Mouse (Mus musculus) testis, adult 2 months (tissue): ENCODE measurements around the gene Hdhd3. TPM values are rescaled to one million over a fixed set of nuclear protein-coding genes. Genes with fewer than 3 reads are reported as not detected.

Experiments used
- H3K27ac ChIP-seq: fragments of 200-500 bp; 2 replicates; pipeline ENCODE4 v1.5.1; 2012; ENCODE audit warnings: low read depth, low read length; ENCODE audit not compliant: control insufficient read depth, insufficient read depth
- H3K27me3 ChIP-seq: fragments of 200-500 bp; 2 replicates; pipeline ENCODE4 v1.6.1; 2012; ENCODE audit warnings: mild to moderate bottlenecking, low read length, moderate library complexity; ENCODE audit not compliant: control insufficient read depth, insufficient read depth
- H3K36me3 ChIP-seq: fragments of 200-500 bp; 2 replicates; pipeline ENCODE4 v1.6.1; 2012; ENCODE audit warnings: mild to moderate bottlenecking, low read length; ENCODE audit not compliant: control insufficient read depth, insufficient read depth
- H3K4me1 ChIP-seq: fragments of 200-500 bp; 2 replicates; pipeline ENCODE4 v1.6.1; 2012; ENCODE audit warnings: low read length; ENCODE audit not compliant: control insufficient read depth, insufficient read depth
- H3K4me3 ChIP-seq: fragments of 200-500 bp; 2 replicates; pipeline ENCODE4 v1.5.1; 2012; ENCODE audit warnings: low read depth, mild to moderate bottlenecking, low read length, moderate library complexity, mixed read lengths; ENCODE audit not compliant: control insufficient read depth
- CTCF ChIP-seq: fragments of 200-500 bp; IDR thresholded peaks from 2 replicates; pipeline ENCODE4 v1.5.1; 2012; ENCODE audit warnings: low read depth, mild to moderate bottlenecking, inconsistent platforms, low read length, moderate library complexity; ENCODE audit not compliant: control insufficient read depth, insufficient read depth, insufficient replicate concordance
- POLR2A ChIP-seq: fragments of 200-500 bp; IDR thresholded peaks from 2 replicates; pipeline ENCODE4 v1.6.1; 2012; ENCODE audit warnings: low read depth, mild to moderate bottlenecking, inconsistent platforms, low read length, moderate library complexity; ENCODE audit not compliant: control insufficient read depth
- polyA plus RNA-seq: library from polyadenylated mRNA; depleted of rRNA; stranded (reverse); fragments of >200 nt; gene quantifications from 2 replicates; pipeline ENCODE4 v1.2.3, GENCODE M21; 2012; rRNA removed

The Hdhd3 gene
- polyA plus RNA-seq: 5.9 and 7.0 TPM in 2 replicates

- no peak for TF ChIP-seq CTCF
- TF ChIP-seq POLR2A: no peak
- Histone ChIP-seq H3K27ac (peak within 1 kb of the TSS; percentile 87), H3K4me1 (peaks cover 8% of the 10 kb centered on the region), H3K27me3 (no peaks in the 10 kb centered on the region), H3K4me3 (peak within 1 kb of the TSS; percentile 94), H3K36me3 (no peaks in the 10 kb centered on the region)
Observed at GRCm38 (mm10) chr4:62503374-62503970, at the start of gene Hdhd3. Gene Hdhd3, minus strand, starts transcription at chr4:62503467.

DNA sequence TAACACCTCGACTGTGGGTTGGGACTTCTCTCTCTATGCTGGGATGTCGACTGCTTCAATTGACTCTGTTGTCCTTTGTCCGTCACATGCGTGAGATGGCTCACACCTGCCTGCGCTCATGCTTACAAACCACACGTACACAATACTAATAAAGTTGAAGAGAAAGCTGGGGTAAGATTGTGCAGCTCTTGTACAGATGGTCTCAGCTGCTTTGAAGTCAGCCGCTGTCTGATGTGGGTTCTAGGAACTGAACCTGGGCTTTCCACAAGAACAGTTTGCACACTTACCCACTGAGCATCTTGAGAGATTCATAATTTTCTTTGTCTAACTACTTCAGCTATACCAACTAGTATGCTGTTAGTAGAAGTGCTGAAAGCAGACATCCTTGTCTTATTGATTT is 48.7 kb upstream of the Hdhd3 start:
- H3K27ac ChIP-seq: no peak overlapping the region
- no peaks in the 10 kb centered on the region for H3K4me1 ChIP-seq
- no peaks in the 10 kb centered on the region for H3K36me3 ChIP-seq
- H3K4me3 ChIP-seq: no peak overlapping the region
- TF ChIP-seq POLR2A (no peak), CTCF (no peak)
- H3K27me3 ChIP-seq: no peaks in the 10 kb centered on the region

DNA sequence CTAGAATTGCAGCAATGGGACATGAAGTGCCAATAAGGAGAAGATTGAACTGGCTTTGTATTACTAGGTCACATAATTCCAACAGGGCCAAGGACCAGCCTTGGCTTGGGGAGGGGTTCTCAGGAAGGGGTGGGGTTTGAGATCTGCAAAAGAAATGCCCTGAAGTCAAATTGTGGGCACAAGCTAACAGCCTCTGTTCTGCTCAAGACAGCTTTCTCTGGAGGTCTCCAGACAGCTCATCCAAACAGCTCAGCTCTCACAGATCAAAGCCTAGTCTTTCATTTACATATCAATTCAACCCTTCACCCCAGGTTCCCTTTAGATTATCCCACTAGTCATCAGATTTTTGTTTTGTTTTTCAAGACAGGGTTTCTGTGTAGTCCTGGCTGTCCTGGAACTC is 41.5 kb upstream of the Hdhd3 start:
- TF ChIP-seq CTCF (no peak), POLR2A (no peak)
- no peaks in the 10 kb centered on the region for H3K4me1 ChIP-seq
- H3K36me3 ChIP-seq: no peaks in the 10 kb centered on the region
- no peak overlapping the region for H3K4me3 ChIP-seq
- H3K27me3 ChIP-seq: no peaks in the 10 kb centered on the region
- no peak overlapping the region for H3K27ac ChIP-seq

GRCm38 (mm10) chr4:62543782-62544181 is 40.5 kb upstream of the Hdhd3 start:
- H3K4me1 ChIP-seq: no peaks in the 10 kb centered on the region
- TF ChIP-seq POLR2A (no peak), CTCF (no peak)
- H3K27me3 ChIP-seq: no peaks in the 10 kb centered on the region
- no peaks in the 10 kb centered on the region for H3K36me3 ChIP-seq
- H3K4me3 ChIP-seq: no peak overlapping the region
- no peak overlapping the region for H3K27ac ChIP-seq

GRCm38 (mm10) chr4:62541802-62542201 is 38.5 kb upstream of the Hdhd3 start:
- Histone ChIP-seq H3K27ac (no peak overlapping the region), H3K36me3 (no peaks in the 10 kb centered on the region), H3K4me3 (no peak overlapping the region), H3K27me3 (no peaks in the 10 kb centered on the region), H3K4me1 (no peaks in the 10 kb centered on the region)
- TF ChIP-seq POLR2A (no peak), CTCF (no peak)

DNA sequence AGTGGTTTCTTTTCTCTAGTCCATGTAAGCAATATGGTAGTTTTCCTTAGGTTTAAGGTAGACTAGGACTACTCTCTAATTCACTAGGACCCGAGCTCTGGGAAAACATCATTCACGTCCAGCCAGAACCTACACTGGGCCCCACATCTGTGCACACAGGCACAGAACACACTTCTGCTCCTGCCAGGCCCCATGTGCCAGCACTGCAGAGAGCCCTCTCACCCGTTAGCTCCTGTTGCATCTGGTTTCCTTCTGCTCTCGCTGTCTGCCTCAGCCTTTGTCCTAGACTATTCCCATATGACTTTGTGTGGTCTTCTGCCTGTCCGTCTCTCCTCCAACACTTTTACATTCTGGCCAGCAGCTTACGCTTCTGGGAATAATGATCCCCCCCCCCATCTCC is 30.5 kb upstream of the Hdhd3 start:
- Histone ChIP-seq H3K4me1 (no peaks in the 10 kb centered on the region), H3K27me3 (no peaks in the 10 kb centered on the region)

DNA sequence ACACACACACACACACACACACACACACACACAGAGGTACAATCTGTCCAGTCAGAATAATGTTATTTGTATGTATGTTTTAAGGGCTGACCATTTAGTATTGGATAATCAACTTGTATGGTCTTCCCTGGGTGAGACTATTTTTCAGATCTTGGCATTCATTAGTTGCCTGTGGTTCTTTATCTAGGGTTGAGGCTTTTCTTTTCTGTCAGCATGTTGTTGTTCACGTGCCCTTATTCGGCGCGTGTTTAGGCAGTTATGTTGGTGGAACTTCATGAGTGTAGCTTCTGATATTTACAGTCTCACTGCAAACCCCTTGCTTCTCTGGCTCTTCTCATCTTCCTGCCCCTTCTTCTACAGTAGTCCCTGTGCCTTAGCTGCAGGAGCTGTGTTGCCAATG is 24.4 kb upstream of the Hdhd3 start:
- Histone ChIP-seq H3K36me3 (no peaks in the 10 kb centered on the region), H3K4me3 (no peak overlapping the region), H3K4me1 (peaks cover 4% of the 10 kb centered on the region), H3K27me3 (no peaks in the 10 kb centered on the region), H3K27ac (no peak overlapping the region)
- TF ChIP-seq POLR2A: no peak

More for the DNA sequence above, 30.5 kb upstream of the Hdhd3 start:
- Histone ChIP-seq H3K4me3 (no peak overlapping the region), H3K27ac (no peak overlapping the region), H3K36me3 (no peaks in the 10 kb centered on the region)
- no peak for TF ChIP-seq CTCF
- no peak for TF ChIP-seq POLR2A

GRCm38 (mm10) chr4:62526256-62526655 is 23.0 kb upstream of the Hdhd3 start:
- no peak overlapping the region for H3K27ac ChIP-seq
- no peaks in the 10 kb centered on the region for H3K27me3 ChIP-seq
- H3K36me3 ChIP-seq: no peaks in the 10 kb centered on the region
- peak overlapping the region; percentile 30; the same call in 1 of the 2 replicates for H3K4me3 ChIP-seq
- H3K4me1 ChIP-seq: peaks cover 4% of the 10 kb centered on the region
- no peak for TF ChIP-seq POLR2A
- no peak for TF ChIP-seq CTCF
